Mouse (Mus musculus) hematopoietic stem cell, adult 5-6 weeks (primary cell): ENCODE data around the gene Gm13275. TPM values are rescaled to one million over a fixed set of nuclear protein-coding genes. Genes with fewer than 3 reads are reported as not detected.
A peak's percentile ranks its signal among the peaks of the same experiment; 100 is the strongest.
"Not testable (repeated sequence)": the region's sequence is repeated elsewhere in the genome, so short reads cannot be mapped to it uniquely, and the experiment has no call there.

Experiments
- ATAC-seq, 2 experiments: fragments of 125-278 bp in 1 of 2; replicated peaks in 1 of 2; 2 replicates each; pipeline ENCODE4 v1.8.0; 2016 to 2017; ENCODE audit warnings: inconsistent platforms in 2 of 2, mild to moderate bottlenecking in 2 of 2, moderate number of reproducible peaks in 2 of 2, low read depth in 1 of 2, moderate TSS enrichment in 1 of 2; ENCODE audit not compliant: low FRiP score in 2 of 2, poor library complexity in 2 of 2, severe bottlenecking in 2 of 2, insufficient read depth in 1 of 2, low TSS enrichment in 1 of 2
- total RNA-seq: library from RNA; stranded (forward); fragments of 172-1452, 232-1000 nt; gene quantifications from 2 replicates; pipeline ENCODE4 v1.2.3, GENCODE M21; 2017

The Gm13275 gene
- total RNA-seq: not detected in 2 replicates

GRCm38 (mm10) chr4:88793936-88794675, at the start of gene Gm13275:
Gene Gm13275 (plus strand): TSS chr4:88794487.
- not testable (repeated sequence) for ATAC-seq

DNA sequence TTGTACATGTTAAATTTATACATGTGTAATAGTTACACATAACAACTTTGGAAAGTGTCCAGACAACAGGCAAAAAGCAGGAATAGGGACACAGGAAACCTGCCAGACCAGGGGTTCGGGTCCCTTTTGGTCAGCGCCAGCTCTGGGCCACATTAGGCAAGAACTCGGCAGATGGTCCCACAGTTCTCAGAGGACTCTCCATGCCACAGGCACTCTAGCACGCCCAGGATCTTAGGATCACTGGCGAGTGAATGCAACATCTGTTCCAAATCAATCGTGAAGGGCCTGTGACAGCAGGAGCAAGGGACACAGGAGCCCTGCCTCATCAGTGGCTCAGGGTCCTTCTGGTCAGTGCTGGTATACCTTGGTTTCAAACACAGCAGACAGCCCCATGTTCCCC, 44.4 kb upstream of the Gm13275 start:
- ATAC-seq: no peak

DNA sequence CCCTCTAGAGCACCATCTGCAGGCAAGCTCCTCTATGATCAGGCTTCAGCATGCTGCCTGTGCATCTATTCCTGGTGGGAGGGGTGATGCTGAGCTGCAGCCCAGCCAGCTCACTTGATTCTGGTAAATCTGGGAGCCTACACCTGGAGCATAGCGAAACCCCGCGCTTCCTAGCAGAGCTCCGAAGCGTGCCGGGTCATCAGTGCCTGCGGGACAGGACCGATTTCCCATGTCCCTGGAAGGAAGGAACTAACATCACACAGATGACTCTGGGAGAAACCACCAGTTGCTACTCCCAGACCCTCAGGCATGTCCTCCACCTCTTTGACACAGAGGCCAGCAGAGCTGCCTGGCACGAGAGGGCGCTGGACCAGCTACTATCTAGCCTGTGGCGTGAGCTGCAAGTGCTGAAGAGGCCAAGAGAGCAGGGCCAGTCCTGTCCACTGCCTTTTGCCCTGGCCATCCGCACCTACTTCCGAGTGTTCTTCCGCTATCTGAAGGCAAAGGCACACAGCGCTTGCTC, 39.4 kb upstream of the Gm13275 start, which contains the start of gene Gm13271:
Gm13271 (plus strand) TSS at position 51 of the 523 bp plus-strand sequence.
- ATAC-seq: not testable (repeated sequence)

DNA sequence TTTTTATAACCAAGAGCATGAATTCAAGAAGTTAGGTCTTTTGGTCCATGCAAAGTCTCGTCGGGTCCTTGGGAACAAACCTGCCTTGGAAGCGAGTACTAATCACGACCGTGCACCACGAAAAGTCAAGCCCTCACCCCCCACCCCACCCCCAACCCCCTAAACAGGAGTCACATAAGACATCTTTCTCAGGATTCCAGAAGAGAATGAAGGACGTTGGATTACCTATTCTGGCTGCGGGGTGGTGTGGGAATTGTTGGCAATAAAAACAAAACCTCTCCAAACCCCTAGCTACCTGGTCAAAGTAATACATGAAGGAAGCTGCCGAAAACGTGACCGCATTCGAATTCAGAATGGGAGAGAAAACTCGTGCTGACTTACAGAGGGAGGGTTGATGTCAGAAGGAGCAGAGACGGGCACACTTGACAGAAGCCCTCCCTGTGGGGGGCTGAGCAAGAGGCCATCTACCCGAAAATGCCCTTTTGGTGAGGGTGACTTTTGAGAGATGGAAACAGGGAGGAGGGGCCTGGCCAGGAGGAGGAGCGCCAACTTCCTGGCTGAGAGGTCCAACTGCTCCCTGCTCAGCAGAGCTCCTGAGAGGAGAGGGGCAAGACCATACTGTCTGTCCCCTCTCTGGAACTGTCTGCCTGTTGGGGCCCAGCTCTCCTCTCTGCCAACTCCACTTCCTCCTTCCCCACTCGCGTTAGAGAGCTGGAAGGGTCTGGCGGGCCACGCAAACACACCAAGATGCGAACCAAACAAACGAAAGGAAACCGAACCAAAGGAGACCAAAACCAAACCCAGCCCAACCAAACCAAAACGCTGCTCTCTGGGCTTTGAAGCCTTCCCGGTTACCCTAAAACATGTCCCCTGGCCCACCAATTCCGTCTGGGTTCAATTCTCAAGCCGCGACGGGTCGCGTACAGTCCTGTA, 37.4 kb upstream of the Gm13275 start:
- ATAC-seq: not testable (repeated sequence)

GRCm38 (mm10) chr4:88757628-88758031, 36.7 kb upstream of the Gm13275 start:
- ATAC-seq: peak; percentile 100

- ATAC-seq: not testable (repeated sequence)
These were observed 35.5 kb upstream of the Gm13275 start for GRCm38 (mm10) chr4:88758751-88759150.

- ATAC-seq: not testable (repeated sequence)
These were observed 34.5 kb upstream of the Gm13275 start, which contains the start of gene Gm13283 for GRCm38 (mm10) chr4:88759610-88760268. Gene Gm13283 (plus strand): TSS chr4:88760119.

- ATAC-seq: not testable (repeated sequence)
These were observed 33.9 kb upstream of the Gm13275 start for GRCm38 (mm10) chr4:88760431-88760830.

- not testable (repeated sequence) for ATAC-seq
These were observed 32.5 kb upstream of the Gm13275 start for GRCm38 (mm10) chr4:88761776-88762175.

DNA sequence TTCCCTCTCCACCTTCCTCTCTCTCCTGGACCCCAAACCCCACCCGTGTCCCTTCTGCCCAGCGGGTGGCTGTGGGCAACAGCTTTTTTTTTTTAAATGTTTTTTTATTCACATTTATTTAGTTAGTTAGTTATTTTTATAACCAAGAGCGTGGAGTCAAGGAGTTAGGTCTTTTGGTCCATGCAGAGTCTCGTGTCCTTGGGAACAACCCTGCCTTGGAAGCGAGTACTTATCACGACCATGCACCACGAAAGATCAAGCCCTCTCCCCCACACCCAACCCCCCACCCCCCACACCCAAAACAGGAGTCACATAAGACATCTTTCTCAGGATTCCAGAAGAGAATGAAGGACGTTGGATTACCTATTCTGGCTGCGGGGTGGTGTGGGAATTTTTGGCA, 31.9 kb upstream of the Gm13275 start:
- ATAC-seq: not testable (repeated sequence)

- peak; percentile 73 to 85; a peak in 2 of 4 replicates for ATAC-seq
These were observed 30.8 kb upstream of the Gm13275 start for GRCm38 (mm10) chr4:88763384-88764018.

GRCm38 (mm10) chr4:88773534-88773933, 20.8 kb upstream of the Gm13275 start, which contains the start of gene Gm13290:
Gene Gm13290 (plus strand): TSS chr4:88773834.
- not testable (repeated sequence) for ATAC-seq

DNA sequence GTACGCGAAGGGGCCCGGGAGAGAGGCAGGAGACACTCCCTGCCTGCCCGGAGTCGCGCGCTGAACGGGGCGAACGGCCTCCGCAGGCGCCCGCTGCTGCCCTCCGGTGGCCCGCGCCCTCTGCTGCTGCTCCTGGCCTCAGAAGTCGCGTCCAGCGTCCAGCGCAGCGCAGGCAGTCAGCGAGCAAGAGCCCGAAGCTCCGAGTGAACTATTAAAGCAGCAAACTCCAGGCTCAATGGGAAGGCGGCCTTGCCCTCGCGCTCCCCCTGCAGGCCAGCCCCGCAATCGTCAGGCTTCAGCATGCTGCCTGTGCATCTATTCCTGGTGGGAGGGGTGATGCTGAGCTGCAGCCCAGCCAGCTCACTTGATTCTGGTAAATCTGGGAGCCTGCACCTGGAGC, 17.7 kb upstream of the Gm13275 start, which contains the start of gene Gm13289:
Gm13289 (plus strand) TSS at position 301 of the 400 bp plus-strand sequence.
- ATAC-seq: not testable (repeated sequence)

DNA sequence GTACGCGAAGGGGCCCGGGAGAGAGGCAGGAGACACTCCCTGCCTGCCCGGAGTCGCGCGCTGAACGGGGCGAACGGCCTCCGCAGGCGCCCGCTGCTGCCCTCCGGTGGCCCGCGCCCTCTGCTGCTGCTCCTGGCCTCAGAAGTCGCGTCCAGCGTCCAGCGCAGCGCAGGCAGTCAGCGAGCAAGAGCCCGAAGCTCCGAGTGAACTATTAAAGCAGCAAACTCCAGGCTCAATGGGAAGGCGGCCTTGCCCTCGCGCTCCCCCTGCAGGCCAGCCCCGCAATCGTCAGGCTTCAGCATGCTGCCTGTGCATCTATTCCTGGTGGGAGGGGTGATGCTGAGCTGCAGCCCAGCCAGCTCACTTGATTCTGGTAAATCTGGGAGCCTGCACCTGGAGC, 14.7 kb upstream of the Gm13275 start, which contains the start of gene Gm13272:
Gm13272 (plus strand) TSS at position 301 of the 400 bp plus-strand sequence.
- not testable (repeated sequence) for ATAC-seq

GRCm38 (mm10) chr4:88780320-88780719, 14.0 kb upstream of the Gm13275 start:
- not testable (repeated sequence) for ATAC-seq

DNA sequence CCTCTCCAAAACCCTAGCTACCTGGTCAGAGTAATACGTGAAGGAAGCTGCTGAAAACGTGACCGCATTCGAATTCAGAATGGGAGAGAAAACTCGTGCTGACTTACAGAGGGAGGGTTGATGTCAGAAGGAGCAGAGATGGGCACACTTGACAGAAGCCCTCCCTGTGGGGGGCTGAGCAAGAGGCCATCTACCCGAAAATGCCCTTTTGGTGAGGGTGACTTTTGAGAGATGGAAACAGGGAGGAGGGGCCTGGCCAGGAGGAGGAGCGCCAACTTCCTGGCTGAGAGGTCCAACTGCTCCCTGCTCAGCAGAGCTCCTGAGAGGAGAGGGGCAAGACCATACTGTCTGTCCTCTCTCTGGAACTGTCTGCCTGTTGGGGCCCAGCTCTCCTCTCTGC, 12.5 kb upstream of the Gm13275 start, which contains the start of gene Ifnz:
Ifnz (plus strand) TSS at position 301 of the 400 bp plus-strand sequence.
- ATAC-seq: not testable (repeated sequence)
